Mouse (Mus musculus): ENCODE results near the gene Alpl.

GRCm38 (mm10) chr4:137706510-137706909 lies 89.7 kb downstream of the Alpl start:
- TF ChIP-seq CTCF (IDR thresholded peaks at IDR 0.05; ENCODE audit: insufficient read depth, low read depth, low read length) (no peak), POLR2A (IDR thresholded peaks at IDR 0.05; ENCODE audit: insufficient read depth, low read depth, low read length) (no peak)
